Mouse (Mus musculus) kidney, embryonic 15.5 days (tissue): ENCODE measurements around the gene Lhpp. TPM values are rescaled to one million over a fixed set of nuclear protein-coding genes. Genes with fewer than 3 reads are reported as not detected.

Source experiments
- ATAC-seq: fragments of 200-750 bp; cut with Nextera tagmentation; replicated peaks from 2 replicates; pipeline ENCODE4 v1.8.0; 2017; ENCODE audit warnings: moderate TSS enrichment; ENCODE audit not compliant: low FRiP score
- H3K27ac ChIP-seq: fragments of 300-500 bp; sonication (generic); 2 replicates; pipeline ENCODE4 v1.5.1; 2015; ENCODE audit warnings: mild to moderate bottlenecking, inconsistent platforms
- H3K27me3 ChIP-seq: fragments of 300-500 bp; sonication (generic); 2 replicates; pipeline ENCODE4 v1.6.1; 2015; ENCODE audit warnings: inconsistent platforms
- H3K36me3 ChIP-seq: fragments of 300-500 bp; sonication (generic); 2 replicates; pipeline ENCODE4 v1.6.1; 2015; ENCODE audit warnings: inconsistent platforms
- H3K4me1 ChIP-seq: fragments of 300-500 bp; sonication (generic); 2 replicates; pipeline ENCODE4 v1.6.1; 2015; ENCODE audit warnings: inconsistent platforms
- H3K4me2 ChIP-seq: fragments of 300-500 bp; sonication (generic); 2 replicates; pipeline ENCODE4 v1.6.1; 2015; ENCODE audit warnings: moderate library complexity, mild to moderate bottlenecking, inconsistent platforms
- H3K4me3 ChIP-seq: fragments of 300-500 bp; sonication (generic); replicated peaks from 2 replicates; pipeline ENCODE4 v1.5.1; 2015; ENCODE audit warnings: mild to moderate bottlenecking, inconsistent platforms
- H3K9ac ChIP-seq: fragments of 300-500 bp; sonication (generic); 2 replicates; pipeline ENCODE4 v1.6.1; 2015; ENCODE audit warnings: mild to moderate bottlenecking, inconsistent platforms
- H3K9me3 ChIP-seq: fragments of 300-500 bp; sonication (generic); replicated peaks from 2 replicates; pipeline ENCODE4 v1.6.1; 2016; ENCODE audit warnings: inconsistent platforms
- WGBS: fragments of 180-500 bp; shearing (Covaris S2); methylation state at CpG from one replicate; pipeline ENCODE4 v1.1.7; 2015; ENCODE audit warnings: mixed read lengths; 5-methylcytosine and 5-hydroxymethylcytosine counted together
- polyA plus RNA-seq: library from polyadenylated mRNA; unstranded; fragments of >200 nt; fragmentation: Nextera tagmentation; extraction: Ambion mirVana; gene quantifications from 2 replicates; pipeline ENCODE4 v1.2.1, GENCODE M21; 2015

Gene Lhpp
- polyA plus RNA-seq, 1 experiment from 2014 or later: 22.5 TPM

DNA sequence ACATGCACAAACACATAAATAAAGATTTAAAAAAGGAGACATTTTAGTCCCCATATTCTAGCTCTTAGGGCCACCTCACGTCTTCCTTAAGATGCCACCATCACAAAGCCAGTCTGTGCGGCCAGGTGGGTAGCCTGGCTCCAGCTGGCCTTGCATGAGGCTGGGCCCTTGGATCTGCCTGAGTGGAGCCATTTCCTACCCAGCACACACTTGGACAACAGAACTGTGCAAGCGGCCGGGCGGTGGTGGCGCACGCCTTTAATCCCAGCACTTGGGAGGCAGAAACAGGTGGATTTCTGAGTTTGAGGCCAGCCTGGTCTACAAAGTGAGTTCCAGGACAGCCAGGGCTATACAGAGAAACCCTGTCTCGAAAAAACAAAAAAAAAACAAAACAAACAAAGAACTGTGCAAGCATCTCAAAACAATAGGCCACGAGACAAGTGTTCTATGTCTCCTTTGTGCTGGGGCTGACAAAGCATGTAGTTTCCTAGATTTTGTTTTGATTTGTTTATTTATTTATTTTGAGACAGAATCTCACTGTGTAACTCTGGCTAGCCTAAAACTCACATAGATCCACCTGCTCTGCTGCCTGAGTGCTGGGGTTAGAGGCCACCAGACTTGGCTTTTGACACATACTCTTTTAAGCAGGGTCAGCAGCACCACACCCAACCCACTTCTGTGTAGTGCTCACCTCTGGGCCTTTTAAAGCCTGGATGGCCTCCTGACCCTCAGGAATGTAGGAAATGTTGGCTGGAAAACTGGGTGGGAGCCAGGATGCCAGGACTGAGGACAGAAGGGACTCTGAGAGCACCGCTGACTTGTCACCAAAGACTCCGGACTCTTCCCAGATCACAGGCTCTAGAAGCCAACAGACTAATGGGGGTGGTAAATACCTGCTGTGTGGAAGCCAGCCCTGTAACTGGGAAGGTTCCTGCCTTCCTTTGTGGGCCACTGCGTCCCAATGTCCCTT, 112.2 kb downstream of the Lhpp start:
- Histone ChIP-seq H3K9ac (no peak overlapping the region), H3K4me2 (no peak overlapping the region), H3K9me3 (no peaks in the 10 kb centered on the region), H3K4me1 (peaks cover 26% of the 10 kb centered on the region), H3K27me3 (no peaks in the 10 kb centered on the region), H3K27ac (no peak overlapping the region), H3K36me3 (no peaks in the 10 kb centered on the region), H3K4me3 (no peak overlapping the region)
- no peak for ATAC-seq
- WGBS: 89% methylated on average over 12 of the region's 12 CpGs

DNA sequence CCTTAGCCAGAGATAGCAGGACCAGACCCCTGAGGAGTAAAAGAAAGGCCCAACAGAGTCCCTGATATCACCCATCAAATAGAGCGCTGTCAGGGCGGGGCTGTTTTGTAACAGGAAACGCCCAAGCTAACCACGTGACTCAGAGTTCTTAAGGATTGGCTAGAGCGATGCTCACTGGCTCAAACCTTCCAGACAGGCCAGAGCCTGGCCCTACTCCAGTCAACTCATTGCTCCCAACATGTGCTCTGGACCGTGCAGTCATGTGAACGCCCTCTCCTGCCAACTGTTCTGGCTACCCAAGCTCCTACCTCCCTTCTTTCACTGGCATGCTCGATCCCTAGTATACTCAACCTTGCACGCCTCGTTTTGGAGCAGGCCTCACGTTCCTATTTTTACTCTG, 113.5 kb downstream of the Lhpp start:
- WGBS: 82% methylated on average over 11 of the region's 11 CpGs
- Histone ChIP-seq H3K27me3 (no peaks in the 10 kb centered on the region), H3K36me3 (no peaks in the 10 kb centered on the region), H3K4me3 (no peak overlapping the region), H3K9me3 (no peaks in the 10 kb centered on the region), H3K4me1 (peaks cover 26% of the 10 kb centered on the region), H3K9ac (no peak overlapping the region), H3K27ac (no peak overlapping the region), H3K4me2 (no peak overlapping the region)
- peak; percentile 65 for ATAC-seq

- Histone ChIP-seq H3K9me3 (no peaks in the 10 kb centered on the region), H3K4me3 (no peak overlapping the region), H3K4me2 (no peak overlapping the region), H3K36me3 (no peaks in the 10 kb centered on the region), H3K9ac (no peak overlapping the region), H3K4me1 (peaks cover 30% of the 10 kb centered on the region), H3K27me3 (no peaks in the 10 kb centered on the region), H3K27ac (no peak overlapping the region)
- ATAC-seq: no peak
- WGBS: 88% methylated on average over 5 of the region's 5 CpGs
Measured at GRCm38 (mm10) chr7:132724501-132725062, 114.1 kb downstream of the Lhpp start.

DNA sequence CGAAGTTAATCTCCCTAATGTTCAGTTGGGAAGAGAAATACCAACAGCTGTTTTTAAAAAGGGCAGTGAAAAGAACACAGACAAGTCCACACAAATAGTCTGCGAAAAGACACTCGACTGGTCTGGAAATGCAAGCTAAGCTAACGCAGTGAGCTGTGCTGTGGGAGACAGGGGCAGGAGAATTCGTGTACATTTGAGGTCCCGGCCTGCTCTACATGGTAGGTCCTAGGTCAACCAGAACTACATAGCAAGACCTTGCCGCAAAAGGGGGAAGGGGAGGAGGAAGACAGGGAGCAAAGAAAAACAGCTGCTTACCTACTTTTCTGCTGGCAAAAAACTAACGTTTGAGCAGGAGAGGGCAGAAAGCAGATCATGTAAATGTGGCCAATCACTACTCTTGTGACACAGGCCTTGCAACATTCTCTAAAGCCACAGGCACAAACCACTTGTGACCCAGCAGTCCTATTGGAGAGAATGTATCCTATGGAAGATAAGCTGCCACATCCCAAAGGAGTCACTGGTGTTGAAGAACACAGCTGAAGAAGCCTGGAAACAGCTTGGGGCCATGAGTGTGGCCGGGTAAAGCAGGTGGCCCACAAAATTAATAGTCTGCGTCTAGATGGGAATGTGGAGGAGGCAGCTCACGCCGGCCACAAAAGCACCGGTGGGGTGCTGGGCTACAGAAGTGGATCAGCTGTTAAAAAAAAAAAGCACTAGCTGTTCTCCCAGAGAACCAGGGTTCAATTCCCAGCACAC, 115.8 kb downstream of the Lhpp start:
- 36% methylated on average over 13 of the region's 13 CpGs for WGBS
- no peak overlapping the region for H3K4me3 ChIP-seq
- no peak overlapping the region for H3K4me2 ChIP-seq
- H3K9me3 ChIP-seq: no peaks in the 10 kb centered on the region
- ATAC-seq: no peak
- peaks cover 26% of the 10 kb centered on the region for H3K4me1 ChIP-seq
- H3K27me3 ChIP-seq: no peaks in the 10 kb centered on the region
- H3K27ac ChIP-seq: no peak overlapping the region; the same call in 1 of the 2 replicates
- no peaks in the 10 kb centered on the region for H3K36me3 ChIP-seq
- no peak overlapping the region for H3K9ac ChIP-seq

- WGBS: 68% methylated on average over 4 of the region's 4 CpGs
- peak; percentile 47; the same call in 1 of the 2 replicates for ATAC-seq
- no peak overlapping the region for H3K9ac ChIP-seq
Measured at GRCm38 (mm10) chr7:132729093-132729831, 118.8 kb downstream of the Lhpp start.

DNA sequence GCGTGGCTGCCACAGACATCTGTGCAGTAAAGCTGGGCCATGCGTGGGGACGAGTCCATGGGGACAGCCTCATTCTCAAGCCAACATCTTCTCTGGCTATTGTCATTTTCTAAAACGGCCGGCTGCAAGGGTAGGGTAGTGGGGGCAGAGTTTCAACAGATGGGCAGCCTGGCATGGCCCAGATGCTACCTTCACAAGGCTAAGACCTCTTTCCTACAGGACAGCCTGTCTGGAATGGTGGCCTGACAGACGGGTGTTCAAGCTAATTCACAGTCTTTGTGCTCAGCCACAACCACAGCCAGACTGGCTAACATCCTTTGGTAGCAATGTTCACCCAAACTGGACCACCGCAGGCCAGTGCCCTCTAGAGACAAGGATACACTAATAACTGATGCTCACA, 120.1 kb downstream of the Lhpp start:
- Histone ChIP-seq H3K4me2 (no peak overlapping the region), H3K9me3 (no peaks in the 10 kb centered on the region), H3K9ac (no peak overlapping the region), H3K4me3 (no peak overlapping the region), H3K27me3 (no peaks in the 10 kb centered on the region), H3K27ac (no peak overlapping the region), H3K36me3 (no peaks in the 10 kb centered on the region), H3K4me1 (peaks cover 27% of the 10 kb centered on the region)
- no peak for ATAC-seq
- WGBS: 90% methylated on average over 7 of the region's 7 CpGs

More at GRCm38 (mm10) chr7:132729093-132729831, 118.8 kb downstream of the Lhpp start:
- H3K4me2 ChIP-seq: no peak overlapping the region
- no peak overlapping the region for H3K27ac ChIP-seq
- H3K27me3 ChIP-seq: no peaks in the 10 kb centered on the region
- no peaks in the 10 kb centered on the region for H3K36me3 ChIP-seq
- no peak overlapping the region for H3K4me3 ChIP-seq
- H3K4me1 ChIP-seq: peaks cover 22% of the 10 kb centered on the region
- H3K9me3 ChIP-seq: no peaks in the 10 kb centered on the region

DNA sequence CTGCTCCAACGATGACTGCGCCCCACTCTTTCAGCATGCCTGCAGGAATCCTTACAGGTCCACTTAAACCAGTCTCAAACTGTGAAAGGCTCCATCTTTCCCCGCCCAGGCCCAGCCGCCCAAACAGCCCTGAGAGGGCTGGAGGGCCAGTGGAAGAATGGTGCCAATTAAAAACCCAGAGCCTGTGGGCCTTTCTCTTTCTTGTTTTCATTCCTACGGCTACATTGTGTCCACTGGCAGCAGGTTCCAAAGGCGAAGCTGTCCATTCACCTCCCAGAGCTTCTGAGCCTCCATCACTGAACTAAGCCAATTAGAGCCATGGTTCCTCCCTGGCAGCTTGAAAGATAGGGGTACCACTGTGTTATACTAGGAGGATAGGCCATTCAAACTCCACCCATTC, 121.1 kb downstream of the Lhpp start:
- Histone ChIP-seq H3K4me3 (no peak overlapping the region), H3K4me2 (no peak overlapping the region), H3K4me1 (peaks cover 35% of the 10 kb centered on the region), H3K9me3 (no peaks in the 10 kb centered on the region), H3K27me3 (no peaks in the 10 kb centered on the region), H3K27ac (no peak overlapping the region), H3K9ac (no peak overlapping the region), H3K36me3 (no peaks in the 10 kb centered on the region)
- ATAC-seq: no peak
- WGBS: 78% methylated on average over 6 of the region's 6 CpGs

DNA sequence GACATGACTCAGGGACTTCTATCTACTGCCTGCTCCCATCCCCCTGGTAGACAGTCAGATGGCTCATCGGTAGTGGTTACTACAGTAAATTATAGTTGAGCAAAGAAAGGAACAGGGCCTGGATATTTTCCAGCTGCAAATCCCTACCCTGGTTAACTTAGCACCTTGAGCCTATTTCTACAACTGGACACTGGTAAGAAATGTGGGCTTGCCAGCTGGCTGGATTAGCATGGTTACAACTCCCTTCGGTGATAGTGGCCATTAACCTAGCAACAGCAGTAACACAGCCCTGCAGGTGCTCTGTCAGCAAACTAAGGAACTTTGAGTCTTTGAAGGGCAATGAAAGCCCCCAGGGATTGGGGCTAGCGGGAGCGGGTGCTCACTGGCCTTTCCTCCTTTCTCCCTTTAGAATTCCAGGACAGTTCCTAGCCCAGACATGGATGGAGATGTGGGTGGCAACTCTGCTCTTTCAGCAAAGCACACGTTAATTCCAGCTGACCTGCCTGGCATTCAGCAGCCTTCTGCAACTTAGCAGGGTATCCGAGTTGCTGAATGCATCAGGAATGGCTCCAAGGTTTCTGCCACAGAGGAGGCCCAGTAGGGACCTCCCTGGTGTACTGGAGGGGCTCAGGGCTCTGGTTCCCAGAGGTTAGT, 121.8 kb downstream of the Lhpp start:
- H3K4me3 ChIP-seq: no peak overlapping the region
- no peaks in the 10 kb centered on the region for H3K27me3 ChIP-seq
- H3K36me3 ChIP-seq: no peaks in the 10 kb centered on the region
- H3K9me3 ChIP-seq: no peaks in the 10 kb centered on the region
- no peak overlapping the region for H3K27ac ChIP-seq
- no peak for ATAC-seq
- H3K4me1 ChIP-seq: peaks cover 38% of the 10 kb centered on the region
- no peak overlapping the region for H3K9ac ChIP-seq
- 79% methylated on average over 6 of the region's 6 CpGs for WGBS
- no peak overlapping the region for H3K4me2 ChIP-seq

GRCm38 (mm10) chr7:132733521-132733920, 123.1 kb downstream of the Lhpp start:
- WGBS: 69% methylated on average over 6 of the region's 6 CpGs

DNA sequence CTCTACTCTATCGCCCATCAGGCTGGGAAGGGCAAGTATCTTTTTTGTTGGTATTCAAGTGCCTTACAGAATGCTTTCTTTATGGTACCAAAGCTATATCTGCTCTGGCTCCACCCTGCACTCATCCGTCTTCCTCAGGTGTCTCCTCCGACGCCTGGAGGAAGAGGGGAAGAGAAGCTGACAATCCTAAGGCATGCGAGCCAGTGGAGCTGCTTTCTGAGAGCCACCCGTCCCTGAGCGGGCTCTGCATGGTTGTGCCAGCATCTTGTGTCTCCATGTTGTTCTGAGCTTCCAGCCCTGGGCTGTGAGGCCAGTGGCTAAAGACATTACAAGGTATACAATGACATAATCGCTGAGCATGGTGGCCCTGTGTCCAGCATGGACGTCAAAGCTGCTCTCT, 123.8 kb downstream of the Lhpp start:
- Histone ChIP-seq H3K27ac (no peak overlapping the region), H3K9me3 (no peaks in the 10 kb centered on the region), H3K36me3 (no peaks in the 10 kb centered on the region), H3K4me3 (no peak overlapping the region), H3K27me3 (no peaks in the 10 kb centered on the region), H3K4me2 (no peak overlapping the region), H3K9ac (no peak overlapping the region), H3K4me1 (peaks cover 37% of the 10 kb centered on the region)
- WGBS: 80% methylated on average over 9 of the region's 9 CpGs
- no peak for ATAC-seq

More at GRCm38 (mm10) chr7:132733521-132733920, 123.1 kb downstream of the Lhpp start:
- Histone ChIP-seq H3K27ac (no peak overlapping the region), H3K36me3 (no peaks in the 10 kb centered on the region), H3K4me2 (no peak overlapping the region), H3K4me1 (peaks cover 38% of the 10 kb centered on the region), H3K4me3 (no peak overlapping the region), H3K9ac (no peak overlapping the region), H3K9me3 (no peaks in the 10 kb centered on the region), H3K27me3 (no peaks in the 10 kb centered on the region)
- ATAC-seq: no peak

DNA sequence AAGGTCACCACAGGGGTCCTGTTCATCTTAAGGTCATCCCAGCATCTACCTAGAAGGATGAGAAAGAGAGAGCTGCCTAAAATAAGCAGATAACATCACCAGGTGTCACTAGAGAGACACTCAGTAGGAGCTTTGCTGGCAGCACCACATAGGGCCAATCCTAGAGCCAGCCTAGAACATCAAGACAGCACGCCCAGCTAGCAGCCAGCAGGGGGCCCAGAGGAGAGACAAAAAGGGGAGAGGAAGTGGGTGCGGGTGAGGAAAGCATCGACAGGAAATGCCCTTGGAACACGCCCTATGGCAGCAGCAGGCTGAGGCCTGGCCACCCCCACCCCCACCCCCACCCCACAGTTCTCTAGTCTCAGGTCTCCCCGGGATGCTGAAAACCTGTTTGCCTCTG, 124.7 kb downstream of the Lhpp start:
- Histone ChIP-seq H3K4me1 (peaks cover 32% of the 10 kb centered on the region), H3K4me3 (no peak overlapping the region), H3K9ac (no peak overlapping the region), H3K9me3 (no peaks in the 10 kb centered on the region), H3K27ac (peak overlapping the region; percentile 82; the same call in 1 of the 2 replicates), H3K27me3 (no peaks in the 10 kb centered on the region), H3K36me3 (no peaks in the 10 kb centered on the region), H3K4me2 (no peak overlapping the region)
- ATAC-seq: peak; percentile 22
- WGBS: 56% methylated on average over 5 of the region's 5 CpGs
